Mouse (Mus musculus): Measurements from ENCODE around the gene Pex5l. TPM values are rescaled to one million over a fixed set of nuclear protein-coding genes. Genes with fewer than 3 reads are reported as not detected.

Pex5l gene
- total and polyA plus RNA-seq, 3 experiments, result not detected

GRCm38 (mm10) chr3:32903462-32903861, 239.6 kb downstream of the Pex5l start:
- TF ChIP-seq MYB (IDR thresholded peaks at IDR 0.05; ENCODE audit: low read depth, low read length) (no peak), POLR2AphosphoS5 (IDR thresholded peaks at IDR 0.05; ENCODE audit: borderline replicate concordance, low read depth, low read length) (no peak), ETS1 (IDR thresholded peaks at IDR 0.05; ENCODE audit: low read depth, low read length) (no peak), RAD21 (IDR thresholded peaks at IDR 0.05; ENCODE audit: low read depth, low read length) (no peak), MYC (IDR thresholded peaks at IDR 0.05; ENCODE audit: low read depth, low read length) (no peak), POLR2A (IDR thresholded peaks at IDR 0.05; ENCODE audit: control insufficient read depth in 1 of 2, insufficient read depth in 1 of 2, low read depth in 1 of 2, low read length in 2 of 2, poor library complexity in 1 of 2) (no peak), JUND (IDR thresholded peaks at IDR 0.05; ENCODE audit: low read depth, low read length) (no peak)
- Histone ChIP-seq H3K36me3 (ENCODE audit: control insufficient read depth in 1 of 2, insufficient read depth in 2 of 2, low read length in 2 of 2) (no peaks in the 10 kb centered on the region), H3K4me1 (ENCODE audit: control insufficient read depth in 1 of 2, insufficient read depth in 2 of 2, low read length in 2 of 2) (no peaks in the 10 kb centered on the region), H3K79me2 (ENCODE audit: control insufficient read depth, insufficient read depth, low read length, poor library complexity) (no peaks in the 10 kb centered on the region), H3K4me3 (ENCODE audit: control insufficient read depth in 1 of 2, insufficient read depth in 1 of 2, low read depth in 2 of 2, low read length in 2 of 2) (no peak overlapping the region), H3K9ac (ENCODE audit: control insufficient read depth, low read depth, low read length, poor library complexity, severe bottlenecking) (no peak overlapping the region), H3K9me3 (replicated peaks; ENCODE audit: insufficient read depth, low read length) (no peaks in the 10 kb centered on the region), H3K27me3 (ENCODE audit: control insufficient read depth in 1 of 2, insufficient read depth in 2 of 2, low read length in 2 of 2) (no peaks in the 10 kb centered on the region), H3K27ac (ENCODE audit: control insufficient read depth, low read depth, low read length) (no peak overlapping the region)
- no peak for DNase-seq (ENCODE audit: low read depth, low spot score)
